Mouse (Mus musculus) embryonic fibroblast, embryonic 13.5 days (primary cell): ENCODE results near the gene Epn1. TPM values are rescaled to one million over a fixed set of nuclear protein-coding genes. Genes with fewer than 3 reads are reported as not detected.

ENCODE experiments used
- H3K27ac ChIP-seq: 2 replicates; pipeline ENCODE4 v1.5.1; 2012; ENCODE audit warnings: low read length, control low read depth, inconsistent platforms; ENCODE audit not compliant: insufficient read depth
- H3K4me1 ChIP-seq: 2 replicates; pipeline ENCODE4 v1.6.1; 2011; ENCODE audit warnings: low read length; ENCODE audit not compliant: control insufficient read depth, insufficient read depth
- H3K4me3 ChIP-seq: 2 replicates; pipeline ENCODE4 v1.5.1; 2011; ENCODE audit warnings: mild to moderate bottlenecking, control low read depth, low read length; ENCODE audit not compliant: insufficient read depth
- CTCF ChIP-seq: IDR thresholded peaks from 2 replicates; pipeline ENCODE4 v1.5.1; 2011; ENCODE audit warnings: mild to moderate bottlenecking, control low read depth, low read length, moderate library complexity, borderline replicate concordance; ENCODE audit not compliant: insufficient read depth
- POLR2A ChIP-seq: IDR thresholded peaks from 2 replicates; pipeline ENCODE4 v1.6.1; 2011; ENCODE audit warnings: low read depth, mild to moderate bottlenecking, control low read depth, low read length, moderate library complexity
- polyA plus RNA-seq: library from polyadenylated mRNA; stranded (reverse); fragments of >200 nt; gene quantifications from 2 replicates; pipeline ENCODE4 v1.2.4, GENCODE M21; 2011; ENCODE audit warnings: low read depth; ENCODE audit not compliant: missing spikeins, insufficient read length

Gene Epn1
- polyA plus RNA-seq, 1 experiment, result 66.2 TPM

DNA sequence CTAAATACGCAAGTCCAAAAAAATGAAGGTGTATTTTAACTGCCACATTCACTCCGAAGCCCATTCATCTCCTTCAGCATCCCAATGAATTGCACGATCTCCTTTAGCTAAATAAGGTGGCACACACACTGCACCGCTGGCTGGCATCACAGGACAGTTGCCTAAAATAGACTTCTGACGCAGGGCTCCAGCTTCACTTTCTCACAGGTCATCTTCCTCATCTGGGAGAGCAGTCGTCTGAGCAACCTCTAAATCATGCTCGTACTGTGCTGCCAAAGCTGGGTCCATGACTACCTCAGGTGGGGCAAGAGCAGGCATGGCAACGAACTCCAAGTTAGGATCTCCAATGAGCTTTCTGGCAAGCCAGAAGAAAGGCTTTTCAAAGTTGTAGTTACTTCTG is 45.0 kb downstream of the Epn1 start:
- Histone ChIP-seq H3K4me1 (no peaks in the 10 kb centered on the region), H3K4me3 (no peak overlapping the region), H3K27ac (no peak overlapping the region)
- TF ChIP-seq CTCF (no peak), POLR2A (no peak)

DNA sequence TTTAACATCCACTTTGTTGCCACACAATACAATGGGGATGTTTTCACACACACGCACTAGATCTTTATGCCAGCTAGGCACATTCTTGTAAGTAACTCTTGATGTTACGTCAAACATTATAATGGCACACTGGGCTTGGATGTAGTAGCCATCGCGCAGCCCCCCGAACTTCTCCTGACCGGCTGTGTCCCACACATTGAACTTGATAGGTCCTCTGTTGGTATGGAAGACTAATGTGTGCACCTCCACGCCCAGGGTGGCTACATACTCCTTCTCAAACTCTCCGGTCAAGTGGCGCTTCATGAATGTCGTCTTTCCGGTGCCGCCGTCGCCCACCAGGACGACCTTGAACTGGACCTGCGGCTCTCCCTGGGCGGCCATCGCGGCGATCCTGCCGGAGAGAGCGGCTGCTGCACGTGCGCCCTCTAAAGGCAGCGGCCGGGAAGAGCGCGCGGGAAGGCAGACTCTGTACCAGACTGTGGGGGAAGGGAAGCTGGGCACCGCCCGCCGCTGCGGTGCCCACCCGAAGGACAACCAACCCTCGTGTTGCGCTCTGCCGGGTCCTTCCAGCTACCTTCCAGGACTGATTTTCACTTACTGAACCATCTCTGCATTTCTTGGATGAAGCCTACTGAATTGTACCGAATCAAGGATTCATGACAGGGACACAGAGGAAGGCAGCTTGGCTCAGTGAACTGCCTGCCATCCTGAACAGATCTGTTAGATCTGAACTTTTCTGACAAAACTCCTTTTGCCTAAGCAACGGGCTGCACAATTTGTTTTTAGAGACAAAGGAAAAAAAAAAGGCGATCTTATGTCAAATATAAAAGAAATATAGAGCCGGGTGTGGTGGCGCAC is 45.7 kb downstream of the Epn1 start, which contains the start of gene Rasl2-9:
Gene Rasl2-9 (minus strand): TSS at position 402 of the 858 bp plus-strand sequence.
- no peaks in the 10 kb centered on the region for H3K4me1 ChIP-seq
- peak; percentile 29; the same call in 1 of the 2 replicates for TF ChIP-seq CTCF
- no peak for TF ChIP-seq POLR2A
- no peak within 1 kb of the TSS for H3K4me3 ChIP-seq
- H3K27ac ChIP-seq, result no peak within 1 kb of the TSS

Other genes with a start within 250 kb of the Epn1 start
- gene Shisa7, start 235.5 kb upstream of the Epn1 start, polyA plus RNA-seq, result not detected in 2 replicates
- 10.8 and 13.3 TPM in 2 replicates for gene Isoc2b, start 210.0 kb upstream of the Epn1 start, polyA plus RNA-seq
- 9.3 and 11.2 TPM in 2 replicates for gene Isoc2a, start 203.1 kb upstream of the Epn1 start, polyA plus RNA-seq
- gene Gm36210, start 173.7 kb upstream of the Epn1 start, polyA plus RNA-seq, result not detected in 2 replicates
- 5.2 and 6.3 TPM in 2 replicates for gene Zfp628, start 165.0 kb upstream of the Epn1 start, polyA plus RNA-seq
- gene Nat14, start 158.2 kb upstream of the Epn1 start, polyA plus RNA-seq, result 4.7 and 5.5 TPM in 2 replicates
- 24.1 and 29.8 TPM in 2 replicates for gene Ssc5d, start 154.4 kb upstream of the Epn1 start, polyA plus RNA-seq
- not detected in 2 replicates for gene Sbk2, start 115.8 kb upstream of the Epn1 start, polyA plus RNA-seq
- not detected in 2 replicates for gene Sbk3, start 109.1 kb upstream of the Epn1 start, polyA plus RNA-seq
- 11.0 and 15.6 TPM in 2 replicates for gene Zfp579, start 84.1 kb upstream of the Epn1 start, polyA plus RNA-seq
- gene Zfp524, start 65.8 kb upstream of the Epn1 start, polyA plus RNA-seq, result 8.7 and 10.5 TPM in 2 replicates
- gene Fiz1, start 65.5 kb upstream of the Epn1 start, polyA plus RNA-seq, result 23.6 and 27.5 TPM in 2 replicates
- not detected in 2 replicates for gene Gm44973, start 64.7 kb upstream of the Epn1 start, polyA plus RNA-seq
- gene Zfp865, start 59.9 kb upstream of the Epn1 start, polyA plus RNA-seq, result 23.4 and 29.4 TPM in 2 replicates
- gene Ccdc106, start 59.7 kb upstream of the Epn1 start, polyA plus RNA-seq, result 1.7 and 3.8 TPM in 2 replicates
- gene 4632433K11Rik, start 46.1 kb upstream of the Epn1 start, polyA plus RNA-seq, result 1.5 and 1.8 TPM in 2 replicates
- 1.4 and 2.2 TPM in 2 replicates for gene Zfp784, start 41.8 kb upstream of the Epn1 start, polyA plus RNA-seq
- gene Zfp580, start 28.7 kb upstream of the Epn1 start, polyA plus RNA-seq, result 11.8 and 18.1 TPM in 2 replicates
- gene U2af2, start 18.1 kb upstream of the Epn1 start, polyA plus RNA-seq, result 193 and 210 TPM in 2 replicates
- not detected in 2 replicates for gene Rfpl4, start 36.7 kb downstream of the Epn1 start, polyA plus RNA-seq
- gene Rasl2-9, start 45.7 kb downstream of the Epn1 start, polyA plus RNA-seq, result 0.57 TPM in 1 of 2 replicates, not detected in the other
- gene Vmn1r55, start 69.4 kb downstream of the Epn1 start, polyA plus RNA-seq, result 0.04 TPM in 1 of 2 replicates, not detected in the other
- gene Vmn1r56, start 116.5 kb downstream of the Epn1 start, polyA plus RNA-seq, result not detected in 2 replicates
- gene Vmn1r57, start 138.3 kb downstream of the Epn1 start, polyA plus RNA-seq, result not detected in 2 replicates